Mouse (Mus musculus) embryonic facial prominence, embryonic 13.5 days (tissue): ENCODE measurements around the gene Man2a1. TPM values are rescaled to one million over a fixed set of nuclear protein-coding genes. Genes with fewer than 3 reads are reported as not detected.

Experiments
- ATAC-seq: fragments of 200-750 bp; cut with Nextera tagmentation; 2 replicates; pipeline ENCODE4 v1.8.0; 2017; ENCODE audit warnings: low read depth; ENCODE audit not compliant: insufficient number of reproducible peaks, insufficient read depth, low FRiP score, low TSS enrichment
- H3K27ac ChIP-seq: fragments of 300-500 bp; sonication (generic); 2 replicates; pipeline ENCODE4 v1.5.1; 2015; ENCODE audit warnings: moderate library complexity, mild to moderate bottlenecking, inconsistent platforms
- H3K27me3 ChIP-seq: fragments of 300-500 bp; sonication (generic); 2 replicates; pipeline ENCODE4 v1.6.1; 2015; ENCODE audit warnings: mild to moderate bottlenecking, inconsistent platforms
- H3K36me3 ChIP-seq: fragments of 300-500 bp; sonication (generic); 2 replicates; pipeline ENCODE4 v1.6.1; 2015; ENCODE audit warnings: mild to moderate bottlenecking, inconsistent platforms
- H3K4me1 ChIP-seq: fragments of 300-500 bp; sonication (generic); 2 replicates; pipeline ENCODE4 v1.6.1; 2015; ENCODE audit warnings: inconsistent platforms
- H3K4me2 ChIP-seq: fragments of 300-500 bp; sonication (generic); 2 replicates; pipeline ENCODE4 v1.6.1; 2015; ENCODE audit warnings: moderate library complexity, mild to moderate bottlenecking, inconsistent platforms
- H3K4me3 ChIP-seq: fragments of 300-500 bp; sonication (generic); 2 replicates; pipeline ENCODE4 v1.5.1; 2015; ENCODE audit warnings: mild to moderate bottlenecking, inconsistent platforms
- H3K9ac ChIP-seq: fragments of 300-500 bp; sonication (generic); 2 replicates; pipeline ENCODE4 v1.6.1; 2015; ENCODE audit warnings: mild to moderate bottlenecking, inconsistent platforms
- H3K9me3 ChIP-seq: fragments of 300-500 bp; sonication (generic); 2 replicates; pipeline ENCODE4 v1.6.1; 2016; ENCODE audit warnings: inconsistent platforms
- WGBS: fragments of 180-500 bp; shearing (Covaris S2); methylation state at CpG from one replicate; pipeline ENCODE4 v1.1.7; 2015; ENCODE audit warnings: mixed read lengths; 5-methylcytosine and 5-hydroxymethylcytosine counted together
- polyA plus RNA-seq: library from polyadenylated mRNA; unstranded; fragments of >200 nt; fragmentation: Nextera tagmentation; extraction: Ambion mirVana; gene quantifications from 2 replicates; pipeline ENCODE4 v1.2.1, GENCODE M21; 2015

Man2a1 gene
- polyA plus RNA-seq, 1 experiment from 2014 or later = 10.0 TPM

DNA sequence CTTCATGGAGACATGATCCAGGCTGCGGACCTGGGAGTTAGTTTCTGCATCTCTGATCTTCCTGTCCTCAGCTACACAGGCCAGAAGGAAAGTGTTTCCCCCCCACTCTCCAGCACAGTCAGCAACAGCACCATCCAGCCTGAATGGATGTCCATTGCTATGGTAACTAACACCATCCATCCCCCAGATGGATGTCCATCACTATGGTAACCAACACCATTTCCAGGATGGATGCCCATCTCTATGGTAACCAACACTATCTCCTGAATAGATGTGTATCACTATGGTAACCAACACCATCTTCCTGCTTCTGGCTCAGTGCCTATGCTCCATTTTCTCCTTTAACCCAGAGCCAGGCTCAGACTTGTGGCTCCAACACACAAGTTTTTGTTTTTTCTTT, 169.7 kb downstream of the Man2a1 start:
- no peak overlapping the region for H3K4me2 ChIP-seq
- H3K36me3 ChIP-seq = no peaks in the 10 kb centered on the region

DNA sequence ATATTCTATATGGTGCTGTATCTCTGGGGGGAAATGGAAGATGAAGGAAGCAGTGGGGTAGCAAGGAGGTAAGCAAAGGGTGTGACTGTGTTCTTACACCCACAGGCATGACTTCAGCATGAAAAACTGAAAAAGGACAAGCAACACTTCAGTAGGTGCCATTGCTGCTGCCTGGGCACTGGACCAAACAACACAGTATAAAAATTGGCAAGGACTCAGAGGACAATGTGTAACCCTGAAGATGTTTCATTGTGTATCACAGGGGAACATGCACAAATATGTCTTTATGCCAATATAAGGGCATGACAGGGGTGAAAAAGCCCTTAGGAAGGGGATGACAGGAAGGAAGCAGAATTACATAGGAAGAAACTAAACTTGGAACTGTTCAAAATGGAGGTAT, 172.1 kb downstream of the Man2a1 start:
- no peak overlapping the region for H3K27ac ChIP-seq
- H3K9ac ChIP-seq = no peak overlapping the region
- H3K4me1 ChIP-seq = no peaks in the 10 kb centered on the region
- no peaks in the 10 kb centered on the region for H3K9me3 ChIP-seq
- no peaks in the 10 kb centered on the region for H3K27me3 ChIP-seq
- no peak overlapping the region for H3K4me2 ChIP-seq
- H3K36me3 ChIP-seq = no peaks in the 10 kb centered on the region
- ATAC-seq = no peak
- no peak overlapping the region for H3K4me3 ChIP-seq

More for the DNA sequence above, 169.7 kb downstream of the Man2a1 start:
- Histone ChIP-seq H3K4me1 (peaks cover 2% of the 10 kb centered on the region), H3K27ac (no peak overlapping the region), H3K4me3 (no peak overlapping the region), H3K27me3 (no peaks in the 10 kb centered on the region), H3K9ac (no peak overlapping the region), H3K9me3 (no peaks in the 10 kb centered on the region)
- no peak for ATAC-seq
- 86% methylated on average over 1 of the region's 1 CpGs for WGBS

DNA sequence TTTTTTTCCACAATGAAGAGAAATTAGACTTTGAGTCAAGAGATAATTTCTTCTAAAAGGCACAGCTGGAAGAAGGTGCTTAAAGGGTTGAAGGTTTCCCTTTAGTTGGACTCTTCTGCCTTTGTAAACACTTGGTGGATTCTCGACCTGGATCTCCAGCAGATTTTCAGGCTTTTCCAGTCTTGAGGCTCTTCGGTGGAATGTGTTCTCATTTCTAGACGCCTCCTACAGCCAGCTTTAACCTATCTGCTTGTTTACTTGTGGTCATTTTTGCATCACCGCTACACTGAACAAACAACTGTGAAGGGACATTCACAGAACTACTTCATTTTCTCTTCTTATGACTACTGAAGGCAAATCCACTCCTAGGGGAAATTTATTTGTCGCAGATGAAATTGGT, 173.7 kb downstream of the Man2a1 start:
- Histone ChIP-seq H3K27me3 (no peaks in the 10 kb centered on the region), H3K36me3 (no peaks in the 10 kb centered on the region), H3K9ac (no peak overlapping the region), H3K9me3 (no peaks in the 10 kb centered on the region), H3K4me1 (no peaks in the 10 kb centered on the region), H3K27ac (no peak overlapping the region), H3K4me3 (no peak overlapping the region), H3K4me2 (no peak overlapping the region)
- 81% methylated on average over 5 of the region's 5 CpGs for WGBS
- ATAC-seq = no peak

DNA sequence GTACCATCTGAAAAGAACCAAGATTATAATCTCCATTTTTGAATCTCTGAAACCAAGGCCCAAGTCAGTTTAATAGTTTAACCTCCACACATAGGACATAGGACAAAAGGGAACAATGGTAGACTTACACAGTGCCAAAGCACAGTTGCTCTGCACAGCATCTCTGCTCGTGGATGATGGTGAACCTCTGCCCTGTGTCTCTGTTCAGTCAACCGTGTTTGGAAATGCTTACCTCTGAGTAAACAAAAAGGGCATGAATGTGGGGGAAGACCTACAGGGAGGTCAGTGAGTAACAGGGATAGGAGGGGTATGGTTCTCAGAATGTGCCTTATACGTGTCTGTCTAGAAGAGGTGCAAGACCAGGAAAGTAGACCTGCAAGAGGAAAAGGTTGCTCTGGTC, 177.8 kb downstream of the Man2a1 start:
- no peaks in the 10 kb centered on the region for H3K27me3 ChIP-seq
- H3K4me1 ChIP-seq = peaks cover 2% of the 10 kb centered on the region; the same call in 1 of the 2 replicates
- no peak overlapping the region for H3K27ac ChIP-seq
- no peak overlapping the region for H3K4me3 ChIP-seq
- no peak overlapping the region for H3K9ac ChIP-seq
- H3K9me3 ChIP-seq = no peaks in the 10 kb centered on the region
- no peak overlapping the region for H3K4me2 ChIP-seq
- ATAC-seq = no peak
- H3K36me3 ChIP-seq = no peaks in the 10 kb centered on the region
- WGBS = 77% methylated on average over 3 of the region's 3 CpGs

DNA sequence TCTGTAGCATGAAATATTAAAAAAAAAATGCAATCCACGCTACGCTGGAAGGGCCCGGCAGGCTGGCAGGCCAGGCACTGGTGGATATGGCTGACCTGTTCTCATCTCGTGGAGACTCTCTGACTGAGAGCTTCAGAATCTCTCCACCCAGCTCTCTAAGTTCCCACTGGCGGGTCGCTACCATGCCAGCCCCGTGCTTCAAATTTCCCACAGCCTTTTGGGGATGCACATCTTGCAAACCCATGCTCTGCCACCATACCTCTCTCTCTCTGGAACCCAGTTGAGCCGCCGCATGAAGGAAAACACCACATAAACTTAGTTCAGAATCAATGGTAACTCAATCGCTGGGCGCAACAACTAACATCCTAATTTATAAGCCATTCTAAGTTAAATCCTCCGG, 178.2 kb downstream of the Man2a1 start:
- WGBS = 93% methylated on average over 12 of the region's 12 CpGs
- Histone ChIP-seq H3K9ac (no peak overlapping the region), H3K36me3 (no peaks in the 10 kb centered on the region), H3K27ac (no peak overlapping the region), H3K4me1 (peaks cover 2% of the 10 kb centered on the region; the same call in 1 of the 2 replicates), H3K27me3 (no peaks in the 10 kb centered on the region), H3K4me2 (no peak overlapping the region), H3K9me3 (no peaks in the 10 kb centered on the region), H3K4me3 (no peak overlapping the region)
- ATAC-seq = no peak

DNA sequence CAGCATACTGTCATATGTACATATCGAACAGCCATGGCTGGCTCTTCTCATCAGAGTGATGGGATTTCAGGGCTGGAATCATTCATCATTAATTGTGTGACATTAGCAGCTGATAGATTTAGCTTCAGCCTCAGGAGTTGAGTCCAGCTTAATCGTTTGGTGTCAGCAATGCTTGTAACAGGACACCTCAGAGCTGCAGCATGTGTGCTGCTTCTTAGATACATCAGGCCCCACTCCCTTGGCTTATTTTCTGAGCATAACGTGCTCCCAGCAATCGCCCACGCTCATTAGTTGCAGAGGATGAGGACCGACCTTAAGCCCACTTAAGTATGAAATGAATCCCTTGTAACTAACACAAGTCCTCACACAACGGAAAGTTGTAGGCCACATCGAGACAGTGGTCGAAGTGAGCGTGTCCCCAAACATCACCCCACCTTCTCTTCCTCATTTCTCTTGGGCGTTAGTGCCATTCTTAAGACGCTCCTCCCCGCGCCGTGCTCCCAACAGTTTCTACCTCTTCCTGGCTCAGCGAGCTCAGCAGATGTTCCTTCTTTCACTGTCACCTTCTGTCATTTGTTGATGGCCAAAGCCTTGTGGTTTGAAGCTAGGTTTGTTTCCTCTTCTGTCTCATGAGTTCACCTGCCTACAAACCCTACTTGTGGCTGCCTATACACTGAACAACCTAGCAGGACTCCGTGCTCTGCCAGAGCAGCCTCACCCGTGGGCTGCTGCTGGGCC, 180.4 kb downstream of the Man2a1 start:
- Histone ChIP-seq H3K4me3 (no peak overlapping the region), H3K9ac (no peak overlapping the region), H3K27me3 (no peaks in the 10 kb centered on the region), H3K27ac (no peak overlapping the region), H3K9me3 (no peaks in the 10 kb centered on the region), H3K4me2 (no peak overlapping the region), H3K36me3 (no peaks in the 10 kb centered on the region), H3K4me1 (peaks cover 2% of the 10 kb centered on the region; the same call in 1 of the 2 replicates)
- WGBS = 70% methylated on average over 18 of the region's 18 CpGs
- no peak for ATAC-seq

DNA sequence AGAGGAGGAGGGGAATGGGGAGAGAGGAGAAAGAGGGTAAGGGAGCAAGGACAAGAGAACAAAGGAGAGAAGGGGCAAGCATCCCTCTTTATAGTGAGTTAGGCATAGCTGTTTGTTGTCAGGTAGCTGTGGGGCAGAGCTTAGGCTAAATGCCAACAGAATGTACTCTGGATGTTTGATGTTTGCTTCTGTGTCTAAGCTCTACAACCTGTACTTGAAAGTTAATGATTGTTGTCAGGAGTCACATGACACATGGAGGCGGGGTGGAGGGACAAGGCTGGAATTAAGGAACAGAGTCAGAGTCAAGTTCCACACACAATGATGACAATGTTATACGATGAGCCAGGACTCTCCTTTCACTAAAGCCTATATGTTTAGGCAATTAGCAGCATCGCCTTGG, 181.8 kb downstream of the Man2a1 start:
- no peak overlapping the region for H3K4me2 ChIP-seq
- peaks cover 9% of the 10 kb centered on the region; the same call in 1 of the 2 replicates for H3K4me1 ChIP-seq
- H3K9me3 ChIP-seq = no peaks in the 10 kb centered on the region
- H3K27ac ChIP-seq = no peak overlapping the region
- no peak for ATAC-seq
- H3K9ac ChIP-seq = no peak overlapping the region
- no peaks in the 10 kb centered on the region for H3K27me3 ChIP-seq
- WGBS = 73% methylated on average over 3 of the region's 3 CpGs
- H3K36me3 ChIP-seq = no peaks in the 10 kb centered on the region
- no peak overlapping the region for H3K4me3 ChIP-seq

DNA sequence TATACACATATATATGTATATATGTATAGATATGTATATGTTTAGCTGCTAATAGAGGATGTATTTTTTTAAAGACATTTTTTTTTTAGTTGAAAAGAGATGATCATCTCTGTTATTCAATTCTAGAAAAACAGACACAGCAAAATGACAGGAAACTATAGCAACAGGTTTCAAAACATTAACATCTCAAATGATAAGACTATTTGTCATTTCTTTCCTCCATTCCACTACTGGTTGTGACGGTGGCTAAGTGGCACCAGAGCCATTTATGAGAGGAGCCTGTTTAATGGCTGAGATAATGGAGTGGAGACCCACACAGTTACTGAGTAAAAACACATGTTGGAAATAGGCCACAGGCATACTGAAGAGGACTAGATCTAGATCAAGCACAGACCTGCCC, 185.4 kb downstream of the Man2a1 start:
- Histone ChIP-seq H3K4me3 (no peak overlapping the region), H3K4me2 (no peak overlapping the region), H3K36me3 (no peaks in the 10 kb centered on the region), H3K9me3 (no peaks in the 10 kb centered on the region), H3K27ac (no peak overlapping the region), H3K27me3 (peaks cover 3% of the 10 kb centered on the region; the same call in 1 of the 2 replicates), H3K4me1 (peaks cover 10% of the 10 kb centered on the region; the same call in 1 of the 2 replicates), H3K9ac (no peak overlapping the region)
- ATAC-seq = no peak
- 17% methylated on average over 1 of the region's 1 CpGs for WGBS

DNA sequence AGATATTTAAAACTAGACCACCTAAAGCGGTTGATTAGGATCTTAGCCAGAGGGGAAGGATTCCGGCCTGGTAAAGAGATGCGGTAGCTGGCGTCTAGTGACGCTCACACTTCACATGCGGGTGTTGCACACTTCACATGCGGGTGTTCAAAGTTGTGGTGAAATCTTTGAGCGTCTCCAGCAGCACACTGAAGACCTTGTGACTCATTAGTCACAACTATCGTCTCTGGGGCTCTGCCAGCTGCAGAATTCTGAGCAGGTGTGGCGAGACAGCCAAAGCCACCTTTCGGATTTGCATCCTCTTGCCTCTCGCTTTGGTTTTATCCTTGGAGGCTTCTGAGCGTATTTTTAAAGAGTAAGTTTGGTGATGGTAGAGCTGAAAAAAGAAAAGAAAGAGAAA, 187.8 kb downstream of the Man2a1 start:
- H3K4me1 ChIP-seq = peaks cover 10% of the 10 kb centered on the region; the same call in 1 of the 2 replicates
- H3K9ac ChIP-seq = no peak overlapping the region
- H3K36me3 ChIP-seq = no peaks in the 10 kb centered on the region
- H3K27ac ChIP-seq = no peak overlapping the region
- no peak for ATAC-seq
- 86% methylated on average over 13 of the region's 13 CpGs for WGBS
- peaks cover 3% of the 10 kb centered on the region; the same call in 1 of the 2 replicates for H3K27me3 ChIP-seq
- H3K4me2 ChIP-seq = no peak overlapping the region
- H3K9me3 ChIP-seq = no peaks in the 10 kb centered on the region
- no peak overlapping the region for H3K4me3 ChIP-seq

DNA sequence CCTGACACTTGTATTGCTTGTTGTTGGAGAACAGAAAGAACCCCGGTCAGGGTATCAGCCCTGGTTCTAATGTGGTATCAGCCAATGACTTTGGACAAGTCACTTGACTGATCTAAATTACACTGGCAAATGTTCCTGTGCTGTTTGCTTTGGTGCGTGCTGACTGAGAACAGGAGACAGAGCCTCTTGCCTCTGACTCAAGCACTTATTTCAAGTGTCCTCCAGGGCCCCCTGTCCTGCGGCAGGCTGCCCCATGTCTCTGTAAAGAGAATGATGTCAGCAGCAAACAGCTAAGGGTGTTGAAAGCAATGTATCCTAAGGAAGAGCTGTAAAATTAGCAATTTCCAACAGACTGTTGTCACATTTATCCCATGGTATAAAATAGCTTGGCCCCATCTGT, 188.6 kb downstream of the Man2a1 start:
- Histone ChIP-seq H3K4me1 (peaks cover 10% of the 10 kb centered on the region; the same call in 1 of the 2 replicates), H3K27me3 (peaks cover 3% of the 10 kb centered on the region; the same call in 1 of the 2 replicates), H3K9me3 (no peaks in the 10 kb centered on the region), H3K4me3 (no peak overlapping the region), H3K36me3 (no peaks in the 10 kb centered on the region), H3K9ac (no peak overlapping the region), H3K4me2 (no peak overlapping the region), H3K27ac (no peak overlapping the region)
- WGBS = 68% methylated on average over 3 of the region's 3 CpGs
- no peak for ATAC-seq

DNA sequence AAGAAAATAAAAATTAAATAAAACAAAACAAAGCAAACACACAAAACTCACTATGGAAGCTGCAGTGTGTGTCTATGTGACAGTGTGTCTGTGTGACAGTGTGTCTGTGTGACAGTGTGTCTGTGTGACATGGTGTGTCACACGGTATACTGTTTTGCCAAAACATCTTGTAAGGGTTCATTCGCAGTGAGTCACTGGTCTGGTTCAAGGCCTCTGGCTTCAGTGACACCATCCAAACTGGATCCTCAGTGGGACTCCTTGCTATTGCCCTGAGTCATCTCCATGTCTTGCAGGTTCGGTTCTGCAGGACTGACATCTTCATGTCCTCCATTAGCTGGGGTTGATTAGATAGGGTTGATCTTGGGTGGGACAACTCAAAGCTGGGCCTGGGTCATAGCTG, 191.5 kb downstream of the Man2a1 start:
- H3K4me3 ChIP-seq = no peak overlapping the region
- ATAC-seq = no peak
- H3K4me1 ChIP-seq = peaks cover 5% of the 10 kb centered on the region; the same call in 1 of the 2 replicates
- no peaks in the 10 kb centered on the region for H3K36me3 ChIP-seq
- H3K27ac ChIP-seq = no peak overlapping the region
- H3K9me3 ChIP-seq = no peaks in the 10 kb centered on the region
- no peak overlapping the region for H3K9ac ChIP-seq
- H3K27me3 ChIP-seq = peaks cover 3% of the 10 kb centered on the region; the same call in 1 of the 2 replicates
- WGBS = 93% methylated on average over 3 of the region's 3 CpGs
- no peak overlapping the region for H3K4me2 ChIP-seq

DNA sequence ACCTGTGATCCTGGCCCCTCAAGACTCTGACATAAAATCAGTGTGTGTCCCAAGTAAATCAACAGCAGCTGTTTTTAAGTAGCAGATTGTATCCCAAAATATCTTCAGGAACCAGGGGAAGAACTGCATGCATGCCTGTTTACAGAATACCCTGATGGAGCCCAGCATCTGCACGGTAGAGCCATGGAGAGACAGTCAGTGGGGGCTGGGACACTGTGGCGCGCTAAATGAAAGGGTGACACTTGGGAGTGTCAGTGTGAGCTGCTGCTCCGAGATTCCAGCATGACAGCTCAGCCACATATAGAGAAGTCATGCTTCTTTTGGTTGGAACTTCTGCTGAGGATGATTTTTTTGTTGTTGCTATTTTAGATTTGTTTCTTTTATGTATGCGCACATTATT, 192.1 kb downstream of the Man2a1 start:
- peaks cover 3% of the 10 kb centered on the region; the same call in 1 of the 2 replicates for H3K27me3 ChIP-seq
- 67% methylated on average over 5 of the region's 5 CpGs for WGBS
- H3K4me2 ChIP-seq = no peak overlapping the region
- H3K27ac ChIP-seq = no peak overlapping the region
- no peaks in the 10 kb centered on the region for H3K9me3 ChIP-seq
- no peak overlapping the region for H3K4me3 ChIP-seq
- ATAC-seq = no peak
- no peaks in the 10 kb centered on the region for H3K4me1 ChIP-seq
- H3K9ac ChIP-seq = no peak overlapping the region
- H3K36me3 ChIP-seq = no peaks in the 10 kb centered on the region
